Mouse (Mus musculus) bone marrow macrophage, adult 2 months (primary cell): Measurements from ENCODE around the gene Cfap58.

ENCODE experiments used
- CTCF ChIP-seq: IDR thresholded peaks from 2 replicates; pipeline ENCODE4 v1.5.1; 2012; ENCODE audit warnings: low read depth, mild to moderate bottlenecking, low read length, moderate library complexity
- POLR2A ChIP-seq: IDR thresholded peaks from 2 replicates; pipeline ENCODE4 v1.6.1; 2012; ENCODE audit warnings: mild to moderate bottlenecking, low read depth, low read length, borderline replicate concordance

GRCm38 (mm10) chr19:48081456-48081855, 144.0 kb downstream of the Cfap58 start:
- TF ChIP-seq CTCF (no peak), POLR2A (no peak)
